Mouse (Mus musculus): ENCODE data around the gene Kif17.
"Not testable (repeated sequence)": the region's sequence is repeated elsewhere in the genome, so short reads cannot be mapped to it uniquely, and the experiment has no call there.

- not testable (repeated sequence) for TF ChIP-seq POLR2A (IDR thresholded peaks at IDR 0.05; ENCODE audit: borderline replicate concordance, extremely low read depth, insufficient read depth, insufficient read length, poor library complexity, severe bottlenecking); CTCF (IDR thresholded peaks at IDR 0.05; ENCODE audit: borderline replicate concordance, extremely low read depth, insufficient read depth, insufficient read length)
These were observed 76.9 kb downstream of the Kif17 start for GRCm38 (mm10) chr4:138327155-138327554.

All from brain, embryonic 14.5 days (tissue).